Mouse (Mus musculus): Measurements from ENCODE around the gene Pidd1.

DNA sequence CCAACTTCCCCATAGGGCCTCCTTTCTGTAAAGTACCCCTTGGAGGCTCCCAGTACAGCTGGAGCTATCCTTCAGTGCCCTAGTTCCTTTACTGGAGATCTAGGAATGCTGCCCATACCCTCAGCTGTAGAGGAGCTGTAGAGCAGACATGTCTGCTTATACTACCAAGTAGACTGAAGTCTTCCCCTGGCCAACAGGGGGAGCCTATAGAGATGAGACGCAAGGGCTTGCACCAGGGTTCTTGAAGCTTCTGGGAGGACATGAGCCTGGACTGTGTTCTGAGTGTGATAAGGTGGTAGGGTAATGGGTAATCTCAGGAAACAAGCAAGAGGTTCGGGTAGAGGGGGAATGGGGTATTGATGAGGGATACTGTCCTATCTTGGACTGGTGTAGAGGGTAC is 47.3 kb upstream of the Pidd1 start:
- TF ChIP-seq TAL1 (IDR thresholded peaks at IDR 0.05; ENCODE audit: low read length) = no peak
- TF ChIP-seq GATA1 (IDR thresholded peaks at IDR 0.05; ENCODE audit: low read length) = no peak

Data from erythroblast, embryonic 14.5 days (primary cell).